Mouse (Mus musculus): ENCODE data around the gene Cdk2ap2.

DNA sequence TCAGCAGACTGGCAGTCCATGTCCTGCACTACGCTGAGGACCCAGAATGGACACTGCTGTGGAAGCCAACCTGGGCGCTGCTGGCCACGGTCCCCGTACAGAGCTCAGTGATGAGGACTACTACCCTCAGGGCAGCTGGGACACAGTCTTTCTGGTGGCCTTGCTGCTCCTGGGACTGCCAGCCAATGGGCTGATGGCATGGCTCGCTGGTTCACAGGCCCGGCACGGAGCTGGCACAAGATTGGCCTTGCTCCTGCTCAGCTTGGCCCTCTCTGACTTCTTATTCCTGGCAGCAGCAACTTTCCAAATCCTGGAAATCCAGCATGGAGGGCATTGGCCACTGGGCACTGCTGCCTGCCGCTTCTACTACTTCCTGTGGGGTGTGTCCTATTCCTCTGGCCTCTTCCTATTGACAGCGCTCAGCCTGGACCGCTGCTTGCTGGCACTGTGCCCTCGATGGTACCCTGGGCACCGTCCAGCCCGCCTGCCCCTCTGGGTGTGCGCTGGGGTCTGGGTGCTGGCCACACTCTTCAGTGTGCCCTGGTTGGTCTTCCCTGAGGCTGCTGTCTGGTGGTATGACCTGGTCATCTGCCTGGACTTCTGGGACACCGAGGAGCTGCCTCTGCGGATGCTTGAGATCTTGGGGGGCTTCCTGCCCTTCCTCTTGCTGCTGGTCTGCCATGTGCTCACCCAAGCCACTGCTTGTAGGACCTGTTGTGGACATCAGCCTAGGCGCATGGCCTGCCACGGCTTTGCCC lies 45.6 kb downstream of the Cdk2ap2 start:
- TF ChIP-seq POLR2A (IDR thresholded peaks at IDR 0.05; ENCODE audit: extremely low read depth, insufficient read depth, low read length) (no peak), CTCF (IDR thresholded peaks at IDR 0.05; ENCODE audit: extremely low read depth, insufficient read depth, low read length) (no peak)
